Mouse (Mus musculus): ENCODE measurements around the gene Wnt5b.

DNA sequence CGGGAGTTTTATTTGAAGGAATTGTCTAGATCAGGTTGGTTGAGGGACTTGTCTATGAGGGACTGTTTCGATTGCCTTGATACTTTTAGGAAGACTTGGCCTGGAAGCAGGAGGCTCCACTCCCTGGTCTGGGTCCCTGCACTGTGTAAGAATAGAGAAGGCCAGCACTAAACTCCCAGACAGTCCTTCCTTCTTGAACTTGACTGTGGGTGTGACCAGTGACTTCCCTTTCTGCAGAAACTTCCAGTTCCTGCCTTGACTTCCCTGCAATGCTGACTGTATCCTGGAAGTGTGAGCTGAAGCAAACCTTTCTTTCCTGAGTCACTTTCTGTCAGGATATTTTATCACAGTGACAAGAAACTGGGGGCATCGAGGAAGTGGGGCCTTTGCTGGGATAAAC, 73.4 kb downstream of the Wnt5b start:
- TF ChIP-seq GATA1 (IDR thresholded peaks at IDR 0.05; ENCODE audit: borderline replicate concordance, low read length) (no peak), FLI1 (IDR thresholded peaks at IDR 0.05; ENCODE audit: low read length) (no peak)
